Comparison of ENCODE assay signal across 19 mouse cellular contexts in genomic region chr8:78647846-78648245, GRCm38 (mm10).
"Had no signal": no experiment of that assay in that cellular context is flagged by ENCODE, and none has a peak within 500 bp of the region (broad histone marks: within the 10 kb centered on the region; RNA-seq: fewer than 3 reads in every experiment).

No protein-coding gene starts in this region.

- DNase-seq: kidney, adult 18-20 months; kidney, adult 9 months; kidney, postnatal 14 days; kidney, postnatal 4 days; liver; lung, postnatal 10 days; lung, postnatal 4 days; retina, postnatal 1 day; spleen, adult 18-20 months; thymus, postnatal 25 days had no signal

- ATAC-seq: intestine, embryonic 16.5 days; liver, embryonic 12.5 days; midbrain, embryonic 16.5 days had no signal

- H3K36me3 ChIP-seq: liver, embryonic 12.5 days; liver, embryonic 15.5 days; neural tube, embryonic 13.5 days had no signal

- H3K4me3 ChIP-seq: limb, embryonic 10.5 days; limb, embryonic 13.5 days; liver, embryonic 12.5 days; liver, embryonic 15.5 days; myocyte; neural tube, embryonic 13.5 days had no signal

- H3K4me1 ChIP-seq: liver, embryonic 12.5 days; liver, embryonic 15.5 days; neural tube, embryonic 13.5 days had no signal

- H3K27me3 ChIP-seq: limb, embryonic 13.5 days; liver, embryonic 12.5 days; liver, embryonic 15.5 days; neural tube, embryonic 13.5 days had no signal

- H3K9me3 ChIP-seq: limb, embryonic 10.5 days; liver, embryonic 12.5 days; liver, embryonic 15.5 days had no signal

- H3K9ac ChIP-seq: limb, embryonic 13.5 days; liver, embryonic 12.5 days; liver, embryonic 15.5 days; neural tube, embryonic 13.5 days had no signal

- H3K27ac ChIP-seq: limb, embryonic 10.5 days; limb, embryonic 13.5 days; liver, embryonic 12.5 days; liver, embryonic 15.5 days; neural tube, embryonic 13.5 days had no signal

- H3K4me2 ChIP-seq: limb, embryonic 13.5 days; liver, embryonic 12.5 days; liver, embryonic 15.5 days; midbrain, embryonic 11.5 days; neural tube, embryonic 13.5 days had no signal
